Mouse (Mus musculus): Measurements from ENCODE around the gene Cacna1i.
A peak's percentile ranks its signal among the peaks of the same experiment; 100 is the strongest.

Cacna1i gene

DNA sequence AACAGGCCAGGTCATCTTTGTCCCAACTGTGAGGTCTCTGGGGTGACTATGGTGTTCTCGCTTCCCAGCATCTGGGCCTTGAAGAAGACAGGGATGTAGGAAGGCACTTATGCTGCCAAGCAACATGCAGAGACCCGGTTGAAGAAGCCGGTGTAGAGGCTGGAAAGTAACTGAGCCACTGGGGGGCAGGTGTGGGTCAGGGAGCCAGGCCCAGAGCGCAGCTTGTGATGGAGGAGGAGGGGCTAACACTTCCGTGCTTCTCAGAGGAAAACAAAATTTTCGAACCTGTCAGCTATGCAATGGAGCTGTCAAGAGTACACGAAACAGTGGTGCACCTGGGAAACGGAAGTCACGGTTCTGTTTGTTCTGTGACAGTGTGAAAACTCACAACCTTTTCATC, 9.9 kb upstream of the Cacna1i start:
- DNase-seq: no peak

DNA sequence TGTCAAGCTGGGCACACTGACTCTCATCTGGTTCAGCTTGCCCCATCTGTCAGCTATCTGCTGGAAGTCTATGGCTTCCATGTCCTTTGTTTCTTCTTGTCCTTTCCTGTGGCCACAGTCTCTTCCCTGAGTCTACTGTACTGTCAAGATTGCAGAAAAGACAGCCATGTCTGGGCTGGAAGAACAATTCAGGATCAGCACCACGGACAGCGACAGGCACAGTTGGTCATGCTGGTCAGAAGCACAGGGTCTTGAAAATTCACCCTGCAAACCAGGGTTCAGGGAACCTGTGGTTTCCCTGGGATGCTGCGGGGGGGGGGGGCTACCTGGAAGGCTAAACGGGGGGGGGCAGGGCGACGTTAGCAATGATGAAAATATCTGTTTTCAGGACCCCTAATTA, 9.4 kb upstream of the Cacna1i start:
- no peak for DNase-seq

DNA sequence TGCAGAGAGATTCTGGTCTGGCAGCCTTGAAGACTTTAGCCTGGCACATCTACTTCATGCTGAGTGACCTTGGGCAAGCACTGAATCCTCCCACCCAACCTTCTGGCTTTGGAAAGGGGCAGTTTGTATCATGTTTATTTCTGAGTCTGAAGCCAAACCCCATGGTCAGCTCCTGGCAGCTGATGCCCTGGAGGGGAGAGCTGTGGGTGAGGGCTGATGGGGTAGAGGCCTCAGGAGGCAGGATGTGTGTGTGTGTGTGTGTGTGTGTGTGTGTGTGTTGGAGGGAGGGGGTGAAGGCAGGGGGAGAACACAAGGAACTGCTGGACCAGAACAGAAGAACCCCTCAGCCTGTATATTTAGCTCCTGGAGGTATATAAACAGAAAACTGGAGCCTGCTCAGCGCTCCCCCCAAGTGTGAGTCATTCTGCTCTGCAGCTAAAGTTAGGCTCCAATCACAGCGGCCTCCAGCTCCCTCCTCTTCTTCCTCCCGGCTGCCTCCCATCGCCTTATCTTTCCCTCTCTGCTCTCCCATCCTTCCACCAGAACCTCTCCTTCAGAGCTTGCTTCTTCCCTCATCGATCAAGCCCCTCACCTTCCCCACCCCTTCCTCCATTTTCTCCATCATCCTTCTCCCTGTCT, 8.8 kb upstream of the Cacna1i start:
- DNase-seq: peak; percentile 84

DNA sequence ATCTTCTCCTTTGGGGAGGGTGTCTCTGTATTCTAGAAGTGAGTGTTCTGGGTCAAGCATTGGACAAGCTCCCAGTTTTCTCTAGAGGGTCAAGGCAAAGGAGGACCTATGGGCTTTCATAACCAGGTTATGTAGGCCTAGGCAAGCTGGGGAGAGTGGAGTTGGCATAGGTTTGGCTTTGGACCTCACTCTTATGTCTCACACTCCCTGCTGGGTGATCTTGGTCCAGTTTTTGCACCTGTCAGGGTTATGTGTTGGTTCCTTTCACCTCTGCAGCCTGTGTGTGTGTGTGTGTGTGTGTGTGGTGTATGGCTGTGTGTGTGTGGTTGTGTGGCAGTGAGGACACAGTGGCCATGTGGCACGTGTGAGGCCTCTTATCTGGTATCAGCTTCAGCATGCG, 8.0 kb upstream of the Cacna1i start:
- no peak for DNase-seq

GRCm38 (mm10) chr15:80280646-80281045, 6.4 kb upstream of the Cacna1i start:
- no peak for DNase-seq

DNA sequence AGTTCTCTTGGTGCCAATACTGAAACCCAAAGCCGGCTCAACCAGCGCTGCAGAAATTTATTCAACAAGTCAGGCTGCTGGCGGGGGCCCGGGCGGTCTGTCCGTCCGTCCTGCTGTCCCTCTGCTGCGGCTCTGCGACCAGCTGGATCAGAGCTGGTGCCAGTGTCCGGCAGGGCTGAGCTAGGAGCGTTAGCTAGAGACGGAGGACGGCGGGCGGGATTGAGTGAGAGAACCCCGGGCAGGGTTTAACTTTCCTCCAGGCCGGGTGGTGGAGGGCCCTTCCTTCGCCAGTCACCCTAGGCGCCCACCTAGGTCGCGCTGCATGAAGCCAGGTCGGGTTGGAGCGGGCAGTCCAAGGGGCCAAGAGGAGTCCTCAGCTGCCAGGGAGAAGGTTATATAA, 998 bp downstream of the Cacna1i start:
- DNase-seq: no peak

GRCm38 (mm10) chr15:80289436-80289835, 2.4 kb downstream of the Cacna1i start:
- peak; percentile 70 for DNase-seq

- no peak for DNase-seq
These were observed 10.1 kb downstream of the Cacna1i start for GRCm38 (mm10) chr15:80297146-80297545.

- peak; percentile 32 for DNase-seq
These were observed 16.7 kb downstream of the Cacna1i start for GRCm38 (mm10) chr15:80303779-80304178.

- no peak for DNase-seq
These were observed 17.1 kb downstream of the Cacna1i start for GRCm38 (mm10) chr15:80304188-80304587.

DNA sequence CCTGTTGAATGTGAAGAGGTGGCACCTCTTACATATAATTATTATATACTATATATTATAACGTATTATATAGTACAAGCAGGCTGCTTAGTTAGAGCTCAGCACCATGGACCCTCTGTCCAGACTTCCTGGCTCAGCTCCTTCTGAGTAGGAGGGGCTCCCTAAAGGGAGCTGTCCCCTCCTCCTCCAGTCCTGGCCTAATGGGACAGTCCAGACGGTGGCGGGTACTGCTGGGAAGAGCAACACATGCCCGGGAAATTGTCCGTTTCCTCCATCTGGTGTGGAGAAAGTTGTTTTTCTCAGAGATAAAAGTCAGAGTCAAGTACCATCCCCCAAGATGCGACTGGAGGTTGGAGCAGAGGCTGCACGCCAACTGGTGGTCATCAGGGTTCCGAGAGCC, 19.1 kb downstream of the Cacna1i start:
- DNase-seq: no peak

DNA sequence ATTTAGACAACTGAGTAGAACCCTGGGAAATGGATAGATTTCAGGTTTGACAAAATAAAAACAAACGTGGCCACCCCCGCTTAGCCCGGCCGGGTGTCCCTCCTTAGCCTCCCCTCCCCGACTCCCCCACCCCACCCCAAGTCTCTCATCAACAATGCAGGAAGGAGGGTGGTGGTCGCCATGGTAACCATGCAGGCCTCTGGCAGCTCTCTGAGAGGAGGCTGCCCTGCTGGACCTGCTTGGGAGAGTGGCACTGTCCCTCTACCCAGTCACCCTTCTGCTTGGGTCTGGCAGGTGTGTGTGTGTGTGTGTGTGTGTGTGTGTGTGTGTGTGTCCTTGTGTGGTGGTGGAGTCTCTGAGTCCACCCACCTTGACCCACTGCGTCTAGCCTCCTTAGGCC, 27.7 kb downstream of the Cacna1i start:
- no peak for DNase-seq

GRCm38 (mm10) chr15:80316966-80317634, 30.1 kb downstream of the Cacna1i start:
- no peak for DNase-seq

DNA sequence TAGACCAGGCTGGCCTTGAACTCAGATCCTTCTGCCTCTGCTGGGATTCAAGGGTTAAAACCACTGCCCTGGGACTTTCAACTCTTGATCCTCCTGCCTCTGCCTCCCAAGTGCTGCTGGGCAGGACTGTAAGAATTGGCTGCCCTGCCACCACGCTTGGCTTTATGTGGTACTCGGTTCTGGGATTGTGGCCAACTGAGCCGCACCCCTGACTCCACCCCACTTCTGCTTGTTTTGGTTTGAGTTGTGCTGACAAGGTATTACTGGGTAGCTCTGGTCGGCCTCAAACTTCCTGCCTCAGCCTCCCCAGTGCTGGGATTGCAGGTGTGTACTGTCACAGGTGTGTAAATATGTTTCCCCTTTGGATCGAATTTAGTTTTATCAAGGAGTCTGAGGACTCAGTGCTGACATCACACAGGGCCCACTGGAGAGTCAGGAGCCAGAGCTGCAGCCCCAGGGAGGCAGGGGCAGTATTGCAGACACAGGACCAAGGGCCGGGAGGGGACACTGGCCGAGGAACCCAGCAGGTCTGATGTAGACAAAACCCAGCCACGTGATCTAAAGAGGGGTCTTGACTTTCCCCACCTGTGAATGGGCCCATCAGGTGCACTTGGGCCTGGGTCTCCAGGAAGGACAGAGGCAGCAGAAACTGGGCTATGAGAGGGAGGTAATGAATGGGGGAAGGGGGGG, 30.9 kb downstream of the Cacna1i start:
- no peak for DNase-seq

- no peak for DNase-seq
These were observed 31.7 kb downstream of the Cacna1i start for GRCm38 (mm10) chr15:80318543-80319255.

- no peak for DNase-seq
These were observed 32.3 kb downstream of the Cacna1i start for GRCm38 (mm10) chr15:80319315-80319714.

DNA sequence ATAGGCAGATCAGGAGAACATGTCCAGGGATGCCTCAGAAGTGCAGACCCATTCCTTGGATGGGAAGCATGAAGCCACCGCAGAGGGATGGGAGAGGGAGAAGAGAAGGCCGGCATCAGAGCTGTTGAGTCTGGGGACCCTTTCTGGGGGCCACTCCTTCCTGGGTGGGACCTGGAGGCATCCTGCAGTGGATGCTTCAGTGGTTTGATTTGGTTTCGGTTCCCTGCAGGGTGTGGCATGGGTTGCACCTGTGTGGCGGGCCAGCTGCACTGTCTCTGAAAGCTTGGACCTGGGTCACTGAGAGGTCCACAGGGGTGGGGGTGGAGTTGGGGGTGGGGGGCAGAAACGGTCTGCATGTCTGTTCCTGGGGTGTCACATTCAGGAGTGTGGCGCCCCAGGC, 32.9 kb downstream of the Cacna1i start:
- no peak for DNase-seq

DNA sequence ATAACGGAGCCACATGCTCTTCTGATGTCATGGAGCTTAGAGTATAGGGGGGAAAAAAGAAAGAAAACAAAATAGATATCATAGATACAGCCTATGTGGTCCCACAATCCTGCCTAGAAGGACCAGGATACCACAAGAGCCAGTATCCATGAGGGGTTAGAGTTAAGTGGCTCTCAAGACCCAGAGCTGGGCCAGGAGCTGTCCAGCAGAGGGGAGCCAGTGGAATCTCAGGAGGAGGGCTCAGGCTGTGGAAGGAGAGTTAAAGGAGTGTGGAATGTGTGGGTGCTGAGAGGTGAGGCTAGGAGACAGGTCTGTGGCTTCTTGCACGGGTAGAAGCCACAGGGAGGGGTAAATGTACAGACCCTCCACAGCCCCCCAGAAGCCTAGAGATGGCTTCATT, 38.2 kb downstream of the Cacna1i start:
- DNase-seq: no peak

DNA sequence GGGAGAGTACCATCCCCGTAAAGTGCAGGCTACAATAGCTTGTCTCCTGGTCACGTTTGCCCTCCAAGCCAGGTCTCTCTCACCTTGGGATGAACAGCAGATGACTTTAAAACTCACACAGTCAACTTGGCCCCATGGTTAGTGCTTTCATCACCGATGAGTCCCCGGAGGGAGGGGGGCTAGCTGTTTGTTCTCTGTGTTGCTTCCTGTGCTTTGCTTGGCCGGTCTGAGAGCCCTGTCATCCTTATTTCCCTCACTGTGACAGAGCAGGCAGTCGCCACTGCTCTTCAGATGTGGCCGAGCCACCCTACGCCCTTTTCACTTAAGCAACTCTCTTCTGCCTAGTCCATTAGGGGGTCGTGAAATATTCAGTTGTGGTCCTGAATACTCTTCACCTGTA, 38.7 kb downstream of the Cacna1i start:
- no peak for DNase-seq

DNA sequence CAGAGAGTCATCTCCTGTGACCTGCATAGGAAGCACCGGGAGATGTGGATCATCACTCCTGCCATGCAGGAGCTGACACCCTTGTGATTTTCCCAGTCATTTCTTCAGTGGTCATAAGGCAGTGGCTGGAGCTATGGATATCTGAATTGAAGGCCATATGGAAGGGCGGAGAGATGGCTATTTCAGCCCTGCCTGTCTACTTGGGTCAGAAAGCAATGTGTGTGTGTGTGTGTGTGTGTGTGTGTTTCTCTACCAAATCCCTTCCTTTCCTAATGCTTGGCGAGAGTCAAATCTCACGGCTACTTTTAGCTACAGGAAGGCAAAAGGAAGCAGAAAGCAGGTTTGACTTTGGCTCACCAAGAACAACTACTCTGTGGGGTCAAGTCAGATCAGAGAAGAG, 39.9 kb downstream of the Cacna1i start:
- DNase-seq: no peak

DNA sequence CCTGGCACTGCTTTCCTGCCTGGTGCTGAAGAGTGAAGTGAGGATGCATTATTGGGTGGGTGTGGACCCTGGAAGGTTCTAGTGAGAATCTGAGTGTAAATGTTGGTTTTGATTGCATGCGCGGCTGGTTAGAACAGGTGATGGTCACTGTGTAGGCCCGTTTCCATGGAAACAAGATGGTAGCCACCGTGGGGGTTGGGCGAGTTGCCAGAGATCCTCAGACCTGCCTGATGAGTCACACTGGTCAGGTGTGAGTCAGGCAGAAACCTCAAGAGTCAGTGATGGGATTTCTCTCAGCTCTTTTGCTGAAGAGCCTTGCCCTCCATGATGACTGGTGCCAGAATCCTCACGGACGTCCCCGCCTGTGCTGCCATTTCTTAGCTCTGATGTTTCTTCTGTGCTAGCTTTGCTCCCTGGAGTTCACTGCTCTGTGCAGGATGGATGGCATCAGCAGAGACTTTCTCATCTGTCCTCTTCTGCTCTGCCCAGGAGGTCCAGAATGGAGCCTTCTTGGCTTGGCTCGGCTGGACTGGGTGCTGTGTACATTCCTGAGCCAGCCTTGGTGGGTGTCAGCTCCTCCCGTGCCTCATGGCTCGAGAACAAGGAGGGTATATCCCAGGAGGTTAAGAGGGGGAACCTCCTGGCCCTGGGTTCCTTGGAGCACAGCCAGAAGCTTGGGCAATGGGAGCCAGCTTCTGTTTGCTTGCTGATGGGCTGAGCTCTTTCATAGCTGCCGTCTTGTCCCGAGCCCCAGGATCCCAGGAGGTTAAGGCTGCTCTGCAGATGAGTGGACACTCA, 40.9 kb downstream of the Cacna1i start:
- DNase-seq: no peak

DNA sequence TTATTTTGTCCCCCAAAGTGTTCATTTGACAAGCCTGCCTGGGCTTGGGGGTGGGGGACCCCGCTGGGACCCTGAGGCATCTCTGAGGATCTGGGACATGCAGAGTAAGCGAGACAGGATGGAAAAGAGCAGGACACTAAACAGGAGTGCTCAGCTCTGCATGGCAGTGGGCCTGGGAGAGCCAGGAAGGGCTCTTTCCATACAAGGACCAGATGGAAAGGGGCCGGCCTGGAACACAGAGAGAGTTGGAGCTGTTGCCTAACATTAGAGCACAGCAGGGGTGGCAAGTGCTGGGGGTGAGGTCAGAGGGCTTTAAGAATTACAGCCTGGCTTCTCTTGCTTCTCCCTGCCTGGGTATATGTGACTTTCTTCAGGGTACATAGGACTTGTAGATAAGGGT, 43.2 kb downstream of the Cacna1i start:
- DNase-seq: no peak

GRCm38 (mm10) chr15:80334766-80335165, 47.7 kb downstream of the Cacna1i start:
- peak; percentile 37 for DNase-seq
